Mouse (Mus musculus): ENCODE data around the gene Ppp3ca.

Gene Ppp3ca

DNA sequence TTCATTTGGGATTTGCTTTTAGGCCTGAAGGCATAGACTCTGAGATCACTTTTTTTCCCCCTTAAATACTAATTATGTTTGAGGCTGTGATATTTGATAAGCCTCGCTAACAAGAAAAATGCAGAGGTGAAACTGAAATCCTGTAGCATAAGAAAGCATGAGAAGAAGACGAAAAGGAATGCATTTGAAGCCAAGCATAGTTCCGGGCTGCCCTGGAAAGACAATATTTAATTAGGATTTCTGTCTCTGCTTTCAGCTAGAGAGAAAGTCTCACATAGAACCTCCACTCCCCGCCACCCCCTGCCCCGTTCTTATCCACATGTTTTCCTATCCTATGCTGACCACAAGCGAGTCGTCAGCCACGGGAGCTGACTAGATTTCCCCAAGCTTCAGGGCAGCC, 241.4 kb downstream of the Ppp3ca start:
- no peak for DNase-seq (ENCODE audit: low read depth)

DNA sequence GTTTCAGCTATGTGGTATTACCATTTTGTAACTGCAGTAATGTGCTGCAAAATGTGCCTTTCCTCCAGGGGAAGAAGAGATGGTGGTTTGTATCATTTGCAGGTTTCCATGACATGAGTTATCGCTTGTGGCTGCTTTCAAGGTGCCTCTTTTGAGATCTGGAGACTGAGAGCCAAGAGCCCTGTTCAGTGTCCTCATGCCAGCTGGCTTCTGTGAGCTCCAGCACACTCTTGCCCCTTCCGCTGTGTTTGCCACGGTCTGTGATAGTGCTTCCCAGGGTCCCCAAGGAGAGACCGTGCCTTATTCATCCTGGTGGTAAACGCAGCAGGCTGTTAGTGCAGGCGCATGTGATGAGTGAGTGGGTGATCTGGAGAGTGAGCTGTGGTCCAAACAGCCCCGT, 247.2 kb downstream of the Ppp3ca start:
- DNase-seq (ENCODE audit: low read depth): no peak

DNA sequence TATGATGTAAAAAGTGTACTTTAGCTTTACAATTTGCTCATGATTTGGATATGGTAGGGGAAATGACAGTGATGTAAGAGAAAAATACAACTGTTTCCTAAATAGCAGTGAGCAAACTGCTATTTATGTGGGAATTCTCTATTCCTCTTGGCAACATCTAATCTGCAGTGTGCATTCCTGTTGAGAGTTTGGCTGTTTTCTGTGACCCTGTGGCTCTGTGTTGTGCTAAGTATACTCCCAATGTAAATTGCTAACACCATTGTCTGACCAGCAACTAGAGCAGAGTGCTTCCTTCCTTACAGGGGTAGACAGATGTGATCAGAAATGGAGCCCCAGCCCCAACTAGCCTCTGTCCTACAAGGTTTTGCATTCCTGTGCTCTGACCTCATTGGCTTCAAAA, 263.1 kb downstream of the Ppp3ca start:
- no peak for DNase-seq (ENCODE audit: low read depth)

GRCm38 (mm10) chr3:136940733-136941601, 271.0 kb downstream of the Ppp3ca start:
- DNase-seq (ENCODE audit: low read depth): peak; percentile 34

GRCm38 (mm10) chr3:136941602-136941926, 271.6 kb downstream of the Ppp3ca start:
- no peak for DNase-seq (ENCODE audit: low read depth)

DNA sequence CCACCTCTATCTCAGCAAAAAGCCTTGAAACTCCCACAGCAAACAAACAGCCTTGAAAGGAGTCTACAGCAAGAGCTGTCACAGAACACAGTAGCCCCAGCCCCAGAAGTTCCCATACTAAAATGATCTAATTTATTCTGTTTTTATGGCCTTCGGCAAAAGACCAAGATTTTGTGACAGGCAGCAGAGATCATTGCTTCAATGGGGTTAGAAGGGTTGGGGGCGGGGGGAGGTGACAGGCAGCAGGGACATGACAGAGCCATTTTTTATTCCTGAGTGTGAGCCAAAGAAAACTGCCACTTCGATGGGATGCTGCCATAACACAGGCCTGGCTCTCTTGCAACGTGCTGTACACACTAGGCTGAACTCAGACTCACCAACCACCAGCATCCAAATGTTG, 275.6 kb downstream of the Ppp3ca start:
- no peak for DNase-seq (ENCODE audit: low read depth)

DNA sequence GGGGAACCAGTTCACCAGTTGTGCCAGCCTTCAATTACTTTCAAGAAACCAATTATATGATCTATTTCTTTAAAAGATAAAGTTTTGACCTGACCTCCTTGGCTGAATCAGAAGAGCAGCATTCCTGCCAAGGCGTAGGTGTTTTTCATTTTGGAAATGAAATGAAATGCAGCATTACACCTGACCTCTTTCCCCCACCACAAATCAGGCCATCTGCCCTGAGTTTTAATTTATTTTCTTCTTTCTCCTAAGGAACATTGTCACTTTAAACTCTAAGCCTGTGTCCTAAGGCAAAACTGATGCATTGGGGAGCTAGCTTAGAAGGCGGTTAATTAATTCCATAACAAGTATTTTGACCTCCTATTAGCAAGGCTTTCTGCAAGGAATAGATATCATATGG, 276.7 kb downstream of the Ppp3ca start:
- DNase-seq (ENCODE audit: low read depth): no peak

DNA sequence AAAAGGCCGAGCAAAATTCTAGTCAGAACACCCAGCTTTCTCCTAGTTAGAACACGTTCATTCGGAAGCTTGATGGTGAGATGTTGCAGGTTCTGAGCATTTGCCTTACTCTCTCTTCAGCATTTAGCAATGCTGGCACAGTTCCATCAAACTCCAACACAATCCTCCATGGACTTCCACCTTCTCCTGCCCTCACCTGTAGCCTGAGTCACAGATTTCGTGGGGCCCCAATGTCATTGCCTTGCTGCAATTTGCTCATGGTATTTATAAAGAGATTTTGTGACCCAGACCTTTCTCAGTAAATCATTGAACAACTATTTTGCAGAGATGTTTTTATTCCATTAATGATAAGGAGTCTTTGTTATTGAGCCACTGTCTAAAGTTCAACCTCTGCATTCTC, 278.2 kb downstream of the Ppp3ca start:
- no peak for DNase-seq (ENCODE audit: low read depth)

DNA sequence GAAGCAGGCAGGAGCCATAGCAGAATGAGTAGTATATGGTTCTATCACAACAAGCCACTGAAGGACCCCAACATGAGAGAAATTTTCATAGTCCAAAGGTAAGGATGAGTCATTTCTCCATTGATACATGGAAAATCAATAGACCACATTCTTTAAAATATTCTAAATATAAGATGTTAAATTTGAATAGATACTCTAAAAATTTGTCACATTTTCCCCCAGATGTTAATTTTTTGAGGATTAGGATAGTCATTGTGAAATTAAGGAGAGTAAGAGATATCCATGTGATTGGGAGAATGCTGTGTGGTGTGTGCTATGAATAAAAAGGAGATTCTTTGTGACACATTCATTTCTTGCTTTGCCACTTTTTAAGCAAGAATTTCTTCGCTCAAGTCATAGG, 281.9 kb downstream of the Ppp3ca start:
- no peak for DNase-seq (ENCODE audit: low read depth)

DNA sequence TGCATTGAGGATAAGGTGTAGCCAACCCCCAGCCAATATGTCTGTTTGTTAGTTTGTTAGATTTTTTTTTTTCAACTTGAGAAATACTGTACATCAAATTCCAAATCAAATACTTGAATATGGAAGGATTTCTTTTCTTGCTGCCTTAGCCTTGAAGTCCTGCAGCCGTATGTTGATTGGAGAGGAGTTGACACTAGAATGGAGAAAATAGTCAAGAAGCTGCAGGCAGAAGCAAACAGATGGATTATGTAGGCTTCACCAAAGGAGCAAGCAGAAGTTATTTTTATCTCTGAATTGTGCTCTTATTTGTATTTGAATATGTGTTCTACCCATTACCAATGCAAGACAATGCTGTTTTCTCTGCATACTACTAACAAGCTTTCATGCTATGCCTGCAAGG, 282.9 kb downstream of the Ppp3ca start:
- DNase-seq (ENCODE audit: low read depth): no peak

- no peak for DNase-seq (ENCODE audit: low read depth)
Measured at GRCm38 (mm10) chr3:136955043-136955442, 285.1 kb downstream of the Ppp3ca start.

DNA sequence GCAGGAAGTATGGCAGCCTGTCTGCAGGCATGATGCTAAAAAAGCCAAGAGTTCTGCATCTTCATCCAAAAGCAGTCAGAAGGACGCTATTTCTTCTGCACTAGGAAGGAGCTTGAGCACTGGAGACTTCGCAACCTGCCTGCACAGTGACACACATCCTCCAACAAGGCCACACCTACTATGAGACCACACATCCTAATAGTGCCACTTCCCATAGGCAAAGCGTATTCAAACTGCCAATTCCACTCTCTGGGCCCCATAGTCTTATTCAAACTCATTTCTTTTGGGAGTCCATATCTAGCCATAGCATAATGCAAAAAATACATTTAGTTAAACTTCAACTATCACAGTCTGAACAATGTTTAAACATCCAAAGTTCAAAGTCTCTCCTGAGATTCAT, 290.4 kb downstream of the Ppp3ca start:
- no peak for DNase-seq (ENCODE audit: low read depth)

DNA sequence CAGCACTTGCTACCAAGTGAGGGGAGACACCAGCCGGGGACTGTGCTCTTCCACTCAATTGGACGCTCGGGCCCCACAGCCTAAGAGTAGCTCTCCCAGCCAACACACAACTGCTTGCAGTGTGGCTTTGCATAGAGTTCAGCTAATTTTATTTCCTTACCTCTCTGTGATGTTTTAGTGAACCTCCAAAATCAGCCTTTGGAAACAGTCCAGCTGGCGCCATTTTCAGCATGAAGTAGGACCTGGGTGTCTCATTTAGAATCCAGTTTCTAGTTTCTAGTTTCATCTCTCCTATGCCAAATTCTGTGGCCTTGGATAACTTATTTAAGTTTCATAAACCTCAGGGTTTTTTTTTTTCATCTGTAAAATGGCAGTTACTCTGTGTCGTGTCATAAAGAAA, 296.9 kb downstream of the Ppp3ca start:
- no peak for DNase-seq (ENCODE audit: low read depth)

GRCm38 (mm10) chr3:136967510-136967909, 297.6 kb downstream of the Ppp3ca start:
- DNase-seq (ENCODE audit: low read depth): no peak

DNA sequence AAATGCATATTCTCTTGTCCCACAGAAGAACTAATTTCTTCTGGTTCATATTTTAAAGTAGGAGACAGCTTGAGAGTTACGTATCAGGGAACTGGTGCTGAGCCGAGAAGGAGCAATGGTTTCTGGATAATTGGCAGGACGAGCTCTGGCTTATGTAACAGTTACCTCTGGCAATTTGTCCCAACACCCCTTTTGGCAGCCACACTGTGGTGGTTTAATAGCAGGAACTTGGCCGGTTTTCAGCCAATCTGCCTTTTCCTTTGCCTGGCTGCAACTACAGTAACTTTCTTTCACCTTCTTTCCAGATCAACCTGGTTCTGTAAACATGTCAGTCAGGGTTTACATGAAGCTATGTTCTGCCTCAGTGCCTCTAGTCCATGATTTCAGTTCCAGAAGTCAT, 299.9 kb downstream of the Ppp3ca start:
- DNase-seq (ENCODE audit: low read depth): no peak

DNA sequence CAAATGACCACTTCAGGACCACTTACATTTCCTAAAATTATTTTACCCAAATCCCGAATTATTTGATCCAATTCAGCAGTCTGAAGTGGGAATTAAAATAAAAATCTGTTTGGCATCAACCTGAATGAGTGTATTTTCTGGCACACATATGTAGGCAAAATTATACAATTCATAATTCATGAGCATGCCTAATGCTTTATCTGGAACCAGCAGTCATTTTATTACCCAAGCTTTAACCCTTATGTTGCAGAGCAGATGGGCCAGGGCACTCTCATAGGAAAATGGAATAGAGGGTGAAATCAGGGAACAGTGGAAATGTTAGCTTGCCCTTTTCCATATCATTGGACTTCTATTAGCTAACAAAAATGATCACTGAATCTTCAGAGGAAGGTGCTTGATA, 307.9 kb downstream of the Ppp3ca start:
- DNase-seq (ENCODE audit: low read depth): no peak

GRCm38 (mm10) chr3:136980915-136981588, 311.1 kb downstream of the Ppp3ca start:
- DNase-seq (ENCODE audit: low read depth): no peak

- no peak for DNase-seq (ENCODE audit: low read depth)
Measured at GRCm38 (mm10) chr3:136981589-136981924, 311.6 kb downstream of the Ppp3ca start.

DNA sequence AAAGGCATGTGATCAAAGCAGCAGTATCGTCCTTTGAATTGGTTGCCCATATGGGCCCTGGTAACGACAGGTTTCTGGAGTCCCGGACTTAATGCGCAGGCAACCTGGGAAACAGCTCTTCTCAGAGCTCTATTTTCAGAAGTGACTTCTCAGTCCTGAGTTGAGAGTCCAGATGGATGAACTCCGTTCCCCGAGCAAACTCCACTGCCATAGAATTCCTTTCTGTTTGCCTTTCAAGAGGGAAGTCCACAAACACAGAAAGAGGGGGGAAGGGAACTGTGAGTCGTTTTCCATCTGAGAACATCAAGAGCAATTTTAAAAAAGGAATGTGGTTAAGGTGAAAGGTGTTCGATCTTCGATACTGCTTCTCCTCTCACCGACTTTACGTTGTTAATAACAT, 312.1 kb downstream of the Ppp3ca start:
- DNase-seq (ENCODE audit: low read depth): no peak

- DNase-seq (ENCODE audit: low read depth): no peak
Measured at GRCm38 (mm10) chr3:136986096-136986881, 316.4 kb downstream of the Ppp3ca start.
